ENCODE assay signal across 9 mouse cellular contexts in the genomic region with DNA sequence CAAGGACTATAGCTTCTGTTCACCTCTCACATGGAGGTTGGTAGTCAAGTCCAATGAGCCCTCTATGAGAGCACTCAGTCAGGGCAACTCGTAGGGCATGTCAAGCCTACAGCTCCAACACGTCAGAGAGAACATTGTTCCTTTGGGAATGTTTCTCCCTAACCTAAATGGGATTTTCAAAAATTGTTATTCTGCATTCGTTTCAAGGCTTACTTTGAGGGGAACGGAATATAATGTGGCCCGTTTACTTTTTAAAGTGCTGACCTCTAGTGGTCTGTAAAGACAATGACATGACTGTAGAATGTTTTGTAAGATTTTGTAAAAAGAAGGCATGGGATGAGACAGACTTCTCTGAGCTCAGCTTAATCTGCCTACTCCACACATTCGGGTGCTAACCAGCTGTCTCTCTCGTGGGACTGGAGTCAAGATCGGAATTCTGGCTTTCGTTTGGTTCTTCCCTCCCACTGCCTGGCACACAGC. TPM values are rescaled to one million over a fixed set of nuclear protein-coding genes. Genes with fewer than 3 reads are reported as not detected.
DNase-seq lines count a peak whose midpoint lies in the region; ATAC-seq and TF ChIP-seq lines count a peak whose summit lies in the region.
"Had no signal": no experiment of that assay in that cellular context is flagged by ENCODE, and none has a peak within 500 bp of the region (broad histone marks: within the 10 kb centered on the region; RNA-seq: fewer than 3 reads in every experiment).

No protein-coding gene starts in this region.

- intact Hi-C loops in left cerebral cortex, postnatal 14 days (cut with DNase I), result loop anchor here (1.0 to 10.0 kb wide), 3 partner anchors 52 to 1750 kb away; no protein-coding TSS in a partner anchor

- no peak for DNase-seq in liver, postnatal 0 days
- no peak for DNase-seq in liver
- peak; percentile 90 for DNase-seq in brain, adult 2 months (ENCODE audit: low read depth, low spot score)
- DNase-seq in heart, postnatal 0 days (ENCODE audit: low spot score), result peak; percentile 40
- DNase-seq in left cerebral cortex, postnatal 14 days (ENCODE audit: low spot score in 2 of 2), result peak; percentile 55 to 88
- peak; percentile 14 for DNase-seq in retina, postnatal 7 days (ENCODE audit: low read depth, low spot score)
- DNase-seq in spleen, adult 18-20 months, result no peak

- no peak for ATAC-seq in liver, postnatal 0 days
- ATAC-seq in heart, postnatal 0 days (ENCODE audit: insufficient read depth, low read depth), result peak; percentile 41; the same call in 1 of the 2 replicates
- no peak for ATAC-seq in erythroid progenitor cell, adult 5-6 weeks (replicated peaks; ENCODE audit: low FRiP score, poor library complexity, severe bottlenecking)

- no peaks in the 10 kb centered on the region for H3K4me1 ChIP-seq in liver, postnatal 0 days (ENCODE audit: insufficient read depth)
- no peaks in the 10 kb centered on the region for H3K4me1 ChIP-seq in heart, postnatal 0 days (ENCODE audit: control insufficient read depth, insufficient read depth)
- H3K4me1 ChIP-seq: embryonic facial prominence, embryonic 13.5 days had no signal

- H3K27ac ChIP-seq in liver, postnatal 0 days (ENCODE audit: low read depth), result no peak overlapping the region
- H3K27ac ChIP-seq in heart, postnatal 0 days (ENCODE audit: low read depth), result no peak overlapping the region
- H3K27ac ChIP-seq: embryonic facial prominence, embryonic 13.5 days had no signal

- peak; percentile 66 for TF ChIP-seq CTCF in liver, postnatal 0 days (IDR thresholded peaks at IDR 0.05; ENCODE audit: low read depth)
- TF ChIP-seq CTCF in heart, postnatal 0 days (IDR thresholded peaks at IDR 0.05; ENCODE audit: low read depth), result peak; percentile 64

- no peak for TF ChIP-seq EP300 in liver, postnatal 0 days (IDR thresholded peaks at IDR 0.05; ENCODE audit: low read depth)
- no peak for TF ChIP-seq EP300 in heart, postnatal 0 days (IDR thresholded peaks at IDR 0.05; ENCODE audit: low read depth)

- H3K36me3 ChIP-seq in liver, postnatal 0 days (replicated peaks; ENCODE audit: insufficient read depth, low read length), result no peaks in the 10 kb centered on the region
- H3K36me3 ChIP-seq in heart, postnatal 0 days (replicated peaks; ENCODE audit: control insufficient read depth, insufficient read depth, low read length), result no peaks in the 10 kb centered on the region
- H3K36me3 ChIP-seq: embryonic facial prominence, embryonic 13.5 days had no signal

- WGBS in liver, postnatal 0 days (ENCODE audit: insufficient replicate concordance), result 31% methylated on average over 9 of the region's 9 CpGs
- 23% methylated on average over 9 of the region's 9 CpGs for WGBS in heart, postnatal 0 days

- H3K27me3 ChIP-seq in liver, postnatal 0 days (ENCODE audit: insufficient read depth, low read length), result no peaks in the 10 kb centered on the region
- no peaks in the 10 kb centered on the region for H3K27me3 ChIP-seq in heart, postnatal 0 days (ENCODE audit: control insufficient read depth, insufficient read depth, low read length)
- H3K27me3 ChIP-seq: embryonic facial prominence, embryonic 13.5 days had no signal

- no peak overlapping the region for H3K9ac ChIP-seq in liver, postnatal 0 days (replicated peaks)
- no peak overlapping the region for H3K9ac ChIP-seq in heart, postnatal 0 days (replicated peaks; ENCODE audit: low read depth, low read length)
- H3K9ac ChIP-seq: embryonic facial prominence, embryonic 13.5 days had no signal

- H3K4me3 ChIP-seq in liver, postnatal 0 days (ENCODE audit: low read depth, low read length), result no peak overlapping the region
- H3K4me3 ChIP-seq in heart, postnatal 0 days (ENCODE audit: low read depth, low read length), result no peak overlapping the region
- H3K4me3 ChIP-seq: embryonic facial prominence, embryonic 13.5 days had no signal

- no peak overlapping the region for H3K4me2 ChIP-seq in liver, postnatal 0 days (ENCODE audit: low read depth, low read length)
- H3K4me2 ChIP-seq in heart, postnatal 0 days (ENCODE audit: low read depth, low read length), result no peak overlapping the region
- H3K4me2 ChIP-seq: embryonic facial prominence, embryonic 13.5 days had no signal

- no peaks in the 10 kb centered on the region for H3K9me3 ChIP-seq in liver, postnatal 0 days (ENCODE audit: low read length)
- no peaks in the 10 kb centered on the region for H3K9me3 ChIP-seq in heart, postnatal 0 days (replicated peaks; ENCODE audit: control insufficient read depth, low read length)
- H3K9me3 ChIP-seq: embryonic facial prominence, embryonic 13.5 days had no signal

RNA-seq across cellular contexts. Expression of a gene that starts 27.5 kb away (rescaled TPM):
- 0.82 and 1.00 TPM in 2 replicates for polyA plus RNA-seq in liver, postnatal 0 days (2015; fragmentation: Nextera tagmentation; extraction: Ambion mirVana)
- total RNA-seq in heart, postnatal 0 days (2014; rRNA removed; ENCODE audit: low replicate concordance), result 3.1 and 4.0 TPM in 2 replicates
- 6.4 and 6.6 TPM in 2 replicates for polyA plus RNA-seq in heart, postnatal 0 days (2015; fragmentation: Nextera tagmentation; extraction: Ambion mirVana)
- total RNA-seq in left cerebral cortex, postnatal 14 days (2021), result 10 to 100 TPM; 12.2 to 12.8 TPM
- 0.84 and 1.1 TPM in 2 replicates for total RNA-seq in erythroid progenitor cell, adult 5-6 weeks (2015; ENCODE audit: low replicate concordance)
- total RNA-seq in erythroid progenitor cell, adult 5-6 weeks (2017; ENCODE audit: low replicate concordance), result under 0.01 and 0.38 TPM in 2 replicates

Comparison
In these comparisons a context has a peak if more than half of its experiments do, and no peak if none do; other contexts are left out.
1. DNase-seq: peak in brain, adult 2 months (single experiment), heart, postnatal 0 days (single experiment), left cerebral cortex, postnatal 14 days (2 of 2) and retina, postnatal 7 days (single experiment); none in liver, postnatal 0 days (single experiment), liver (single experiment) and spleen, adult 18-20 months (0 of 2).